Mouse (Mus musculus): ENCODE results near the gene Nhsl1.

The Nhsl1 gene

DNA sequence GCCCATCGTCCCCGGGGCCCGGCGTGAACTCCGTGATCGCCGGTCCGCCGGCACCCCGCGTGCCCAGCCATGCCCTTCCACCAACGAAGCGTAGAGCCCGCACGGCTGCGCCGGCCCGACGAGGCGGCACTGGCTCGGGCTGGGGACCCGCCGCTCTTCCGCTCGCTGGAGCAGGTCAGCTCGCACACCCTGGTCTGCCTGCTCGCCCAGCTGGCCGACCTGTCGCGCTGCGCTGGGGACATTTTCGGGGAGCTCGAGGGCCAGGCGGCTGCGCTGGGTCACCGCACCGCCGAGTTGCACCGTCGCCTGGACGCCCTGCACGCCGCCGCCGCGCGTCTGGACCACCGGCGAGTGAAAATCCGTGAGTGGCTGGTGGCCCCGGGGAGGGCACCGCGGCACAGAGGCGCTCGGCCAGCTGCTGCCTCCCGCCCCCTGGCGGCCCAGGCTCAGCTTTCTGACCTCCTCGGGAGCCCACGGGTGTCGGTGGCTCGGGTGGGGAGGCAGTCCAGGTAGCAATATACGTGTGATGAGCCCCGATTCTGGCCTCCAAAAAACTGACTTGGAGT lies at the start of gene Nhsl1:
Gene Nhsl1 (plus strand): TSS at position 70 of the 566 bp plus-strand sequence.
- DNase-seq = peak; percentile 67

DNA sequence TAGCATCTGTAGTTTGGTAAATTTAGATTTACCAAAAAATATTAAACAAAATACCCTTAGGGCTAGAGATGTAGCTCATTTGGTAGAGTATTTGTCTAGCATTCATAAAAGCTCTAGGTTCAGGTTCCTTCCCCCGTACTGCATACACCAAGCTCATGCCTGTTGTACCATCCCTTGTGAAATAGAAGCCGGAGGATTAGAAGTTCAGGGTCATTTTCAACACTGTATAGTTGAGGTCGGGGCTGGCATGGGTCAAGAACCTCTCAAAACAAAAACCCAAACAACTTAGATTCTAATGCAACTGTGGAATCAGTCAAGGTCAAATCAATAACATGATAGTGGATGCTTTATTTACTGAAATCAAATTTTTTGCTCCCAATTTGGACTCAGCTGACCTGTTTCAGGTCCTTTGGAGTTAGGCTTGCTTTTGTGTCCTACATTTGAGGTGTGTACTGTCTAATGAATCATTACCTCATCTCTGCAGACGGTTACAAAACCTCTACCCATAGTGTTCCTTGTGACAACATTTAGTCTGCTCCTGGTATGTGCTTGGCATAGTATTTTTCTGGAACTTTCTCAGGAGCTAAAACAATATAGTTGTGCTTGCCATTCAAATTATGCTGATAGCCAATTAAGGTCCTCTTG lies 42.6 kb upstream of the Nhsl1 start:
- no peak for DNase-seq

DNA sequence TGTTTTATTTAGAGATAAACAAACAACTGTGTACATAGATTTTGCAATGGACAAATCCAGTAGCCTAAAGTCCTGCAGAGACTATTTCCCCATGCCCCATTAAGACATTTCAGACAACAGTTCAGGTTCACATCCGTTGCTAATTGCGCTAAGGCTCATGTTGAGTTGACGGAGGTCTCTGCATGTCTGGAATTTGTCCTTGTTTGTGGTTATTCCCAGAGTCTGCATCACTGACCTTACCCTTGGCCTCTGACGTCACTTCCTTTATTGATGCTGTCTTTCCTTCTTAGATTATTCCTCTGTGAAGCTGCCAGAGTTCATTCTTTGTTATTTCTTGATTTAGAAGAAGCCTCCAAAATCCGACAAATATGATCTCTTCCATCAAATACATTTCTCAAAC lies 34.8 kb upstream of the Nhsl1 start:
- no peak for DNase-seq

DNA sequence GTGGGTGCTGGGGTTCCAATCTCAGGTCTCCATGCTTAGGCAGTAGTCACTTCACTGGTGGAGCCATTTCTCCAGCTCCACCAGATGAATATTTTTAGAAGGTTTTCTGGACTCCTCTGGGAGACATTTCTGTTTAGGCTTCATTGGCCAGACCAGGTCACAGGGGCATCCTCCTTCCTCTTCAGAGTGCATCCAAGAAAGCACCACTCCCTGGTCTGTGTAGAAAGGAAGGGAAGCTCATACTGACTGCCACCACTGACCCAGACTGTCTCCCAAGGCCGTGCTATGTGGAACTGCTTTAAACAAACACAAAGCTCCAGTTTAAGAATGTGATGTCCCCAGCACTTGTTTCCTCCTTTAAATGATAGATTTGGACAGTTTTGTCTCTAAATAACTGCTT lies 29.3 kb upstream of the Nhsl1 start:
- DNase-seq = no peak

DNA sequence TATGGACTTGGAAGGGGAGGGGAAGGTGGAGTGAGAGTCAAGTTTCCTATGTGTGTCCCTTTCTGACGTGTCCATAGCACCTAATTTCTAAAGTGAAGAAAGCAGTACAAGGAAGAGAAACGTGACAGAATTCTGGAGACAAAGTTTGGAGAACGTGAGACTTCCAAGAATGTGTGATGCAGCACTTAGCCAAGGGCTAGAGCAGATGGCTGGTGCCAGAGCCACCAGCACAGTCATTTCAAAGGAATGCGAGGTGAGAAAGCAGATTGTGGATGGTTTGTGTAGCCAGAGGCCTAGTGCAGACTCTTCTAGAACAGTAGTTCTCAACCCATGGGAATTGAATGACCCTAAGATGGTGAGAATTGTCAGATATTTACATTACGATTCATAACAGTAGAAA lies 13.7 kb upstream of the Nhsl1 start:
- DNase-seq = no peak

DNA sequence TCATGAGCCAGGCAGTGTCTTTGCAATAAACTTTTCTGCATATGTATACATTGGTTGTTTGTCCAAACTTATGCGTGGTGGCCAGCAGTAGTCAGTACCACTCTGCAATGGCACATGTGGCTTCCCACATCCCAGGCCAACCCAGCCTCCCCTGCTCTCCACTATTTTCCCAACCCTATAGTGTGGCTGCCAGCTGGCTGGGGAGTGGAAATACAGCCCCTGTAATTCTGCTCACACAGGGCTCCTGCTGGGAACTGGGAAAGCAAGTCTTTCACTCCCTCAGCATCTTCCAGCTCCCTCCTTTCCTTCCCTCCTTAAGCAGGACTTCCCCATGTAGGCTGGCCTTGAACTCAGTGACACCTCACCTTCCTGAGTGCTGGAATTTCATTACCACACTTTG lies 3.7 kb upstream of the Nhsl1 start:
- no peak for DNase-seq

DNA sequence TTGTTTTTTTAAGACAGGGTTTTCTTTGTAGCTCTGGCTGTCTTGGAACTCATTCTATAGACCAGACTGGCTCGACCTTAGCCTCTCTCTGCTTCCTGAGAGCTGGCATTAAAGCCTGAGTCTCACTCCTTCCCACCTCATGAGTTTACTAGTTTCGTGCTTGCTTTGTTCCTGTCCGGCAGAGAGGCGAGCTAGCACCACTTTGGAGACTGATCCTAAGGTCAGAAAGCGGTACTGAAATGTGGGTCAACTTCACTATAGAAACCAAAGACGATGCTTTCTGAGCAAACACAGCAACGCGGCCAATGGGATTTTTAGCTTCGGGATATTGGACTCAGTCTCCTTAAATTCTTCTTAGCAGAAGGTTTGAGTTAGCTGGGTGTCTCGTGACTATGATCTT lies 1.3 kb upstream of the Nhsl1 start:
- DNase-seq = no peak

DNA sequence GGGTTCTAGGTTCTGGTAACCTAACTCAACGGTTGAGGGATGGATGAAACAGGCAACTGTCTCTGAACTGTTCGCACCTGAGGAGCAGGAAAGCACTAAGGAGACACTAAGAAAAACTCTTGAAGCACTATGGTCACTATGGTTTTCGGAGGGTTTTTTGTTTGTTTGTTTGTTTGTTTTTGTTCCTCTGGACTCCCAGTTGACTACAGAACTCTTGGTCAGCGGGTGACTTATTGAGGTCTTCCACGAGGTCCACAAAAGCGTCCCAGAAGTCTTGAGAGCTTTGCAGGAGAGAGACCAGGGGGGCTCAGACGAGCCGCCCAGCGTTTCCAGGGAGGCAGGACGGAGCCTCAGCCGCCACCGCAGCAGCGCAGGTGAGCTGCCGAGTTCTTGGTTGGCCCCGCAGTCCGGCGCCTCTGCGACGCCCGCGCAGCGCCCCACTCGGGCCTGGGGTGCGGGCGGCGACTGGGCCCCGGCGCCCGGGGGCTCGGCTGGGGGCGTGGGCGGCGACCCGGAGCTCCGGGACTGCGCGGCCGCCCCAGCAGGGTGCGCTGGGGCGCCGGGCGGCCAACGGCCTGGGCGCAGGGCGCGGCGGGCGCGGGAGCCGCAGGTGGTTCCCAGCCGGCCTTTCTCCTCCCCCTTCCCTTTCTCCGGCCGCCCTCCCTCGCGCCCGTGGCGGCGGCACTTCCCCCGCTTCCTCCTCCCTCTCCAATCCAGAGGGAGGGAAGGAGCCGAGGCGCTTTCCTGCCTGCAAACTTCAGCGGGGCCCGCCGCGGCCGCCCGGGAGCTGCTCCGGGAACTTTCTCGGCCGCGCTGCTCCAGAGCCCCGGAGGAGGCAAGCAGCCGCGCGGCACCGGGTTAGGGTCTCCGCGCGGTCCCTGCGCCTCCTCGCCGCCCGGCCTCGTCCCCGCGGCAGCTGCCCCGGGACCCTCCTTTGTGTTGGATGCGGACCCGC lies 547 bp upstream of the Nhsl1 start:
- peak; percentile 33 for DNase-seq

DNA sequence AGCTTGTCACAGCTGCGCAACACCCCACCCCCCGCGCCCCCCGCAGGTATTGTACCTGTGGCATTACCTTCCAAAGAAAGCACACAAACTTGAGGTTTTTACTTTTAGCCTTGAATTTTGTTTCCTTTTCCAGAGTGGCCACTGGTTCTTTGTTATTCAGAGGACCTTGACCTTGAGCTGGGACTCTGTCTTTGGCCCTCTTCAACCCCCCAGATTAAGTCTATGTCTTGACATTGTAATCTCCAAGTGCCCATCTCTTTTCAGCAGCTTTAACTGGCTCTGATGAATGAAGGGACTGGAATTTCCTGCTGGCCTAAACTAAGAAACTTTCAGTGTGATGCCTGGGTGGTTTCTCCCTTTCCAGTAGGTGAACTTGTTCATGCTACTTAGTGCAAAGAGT lies 906 bp downstream of the Nhsl1 start:
- DNase-seq = no peak

DNA sequence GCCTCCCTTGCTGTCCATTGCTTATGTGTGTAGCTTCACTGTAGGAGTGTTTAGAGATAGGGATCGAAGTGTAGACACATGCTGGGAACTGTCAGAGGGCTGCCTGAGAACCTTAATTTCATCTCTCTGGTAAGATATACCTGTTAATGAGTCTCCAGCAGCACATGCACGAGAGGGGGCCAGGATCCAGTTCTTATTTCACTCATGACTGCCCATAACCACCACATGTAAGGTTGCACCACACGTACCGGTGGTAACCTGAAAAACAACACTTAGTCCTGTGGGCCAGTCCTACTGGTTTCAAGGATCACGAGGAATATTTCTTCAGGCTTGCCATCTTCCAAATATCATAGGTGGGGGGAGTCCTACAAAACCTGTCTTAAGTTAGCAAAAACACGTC lies 3.1 kb downstream of the Nhsl1 start:
- no peak for DNase-seq

DNA sequence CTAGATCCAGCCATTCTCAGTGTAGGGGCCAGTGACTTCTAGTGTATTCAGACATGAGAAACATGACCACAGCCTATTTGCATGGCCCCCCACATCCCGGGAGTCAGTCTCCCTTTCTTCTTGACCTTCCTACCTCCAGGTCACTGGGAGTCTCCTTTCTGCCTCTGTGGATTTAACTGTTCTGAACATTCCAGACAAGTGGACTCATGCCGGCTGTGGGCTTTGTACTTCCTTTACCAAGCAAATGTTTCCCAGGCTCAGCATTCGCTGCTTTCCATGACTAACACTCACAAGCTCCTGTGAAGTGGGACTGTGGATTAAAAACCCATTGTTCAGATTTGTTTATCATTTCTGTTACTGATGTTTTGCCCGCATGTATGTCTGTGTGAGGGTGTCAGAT lies 4.9 kb downstream of the Nhsl1 start:
- DNase-seq = no peak

DNA sequence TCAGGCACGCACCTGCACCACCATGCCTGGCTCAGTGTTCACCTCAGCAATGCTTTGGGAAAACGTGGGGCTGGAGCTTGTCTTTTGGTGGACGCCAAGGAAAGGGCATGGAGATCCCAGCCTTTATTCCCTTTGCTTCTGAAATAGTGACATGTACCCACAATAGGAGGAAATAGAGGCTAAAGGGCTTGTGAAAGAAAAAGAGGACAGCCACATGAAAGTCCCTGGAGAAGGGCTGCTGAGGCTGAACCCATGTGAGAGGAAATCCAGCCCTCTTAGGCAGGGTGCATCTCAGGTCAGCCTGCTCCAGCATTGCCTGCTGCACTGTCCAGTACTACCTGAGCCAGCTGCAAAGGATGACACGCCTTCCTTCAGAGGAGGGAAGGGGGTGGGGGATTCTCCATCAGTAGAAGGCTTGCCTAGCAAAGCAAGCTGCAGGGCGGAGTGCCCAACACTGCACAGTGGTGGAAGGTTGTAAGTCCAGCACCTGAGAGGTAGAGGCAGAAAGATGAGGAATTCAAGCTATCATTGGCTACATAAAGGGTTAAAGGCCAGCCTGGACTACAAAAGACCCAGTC lies 9.6 kb downstream of the Nhsl1 start:
- DNase-seq = no peak

DNA sequence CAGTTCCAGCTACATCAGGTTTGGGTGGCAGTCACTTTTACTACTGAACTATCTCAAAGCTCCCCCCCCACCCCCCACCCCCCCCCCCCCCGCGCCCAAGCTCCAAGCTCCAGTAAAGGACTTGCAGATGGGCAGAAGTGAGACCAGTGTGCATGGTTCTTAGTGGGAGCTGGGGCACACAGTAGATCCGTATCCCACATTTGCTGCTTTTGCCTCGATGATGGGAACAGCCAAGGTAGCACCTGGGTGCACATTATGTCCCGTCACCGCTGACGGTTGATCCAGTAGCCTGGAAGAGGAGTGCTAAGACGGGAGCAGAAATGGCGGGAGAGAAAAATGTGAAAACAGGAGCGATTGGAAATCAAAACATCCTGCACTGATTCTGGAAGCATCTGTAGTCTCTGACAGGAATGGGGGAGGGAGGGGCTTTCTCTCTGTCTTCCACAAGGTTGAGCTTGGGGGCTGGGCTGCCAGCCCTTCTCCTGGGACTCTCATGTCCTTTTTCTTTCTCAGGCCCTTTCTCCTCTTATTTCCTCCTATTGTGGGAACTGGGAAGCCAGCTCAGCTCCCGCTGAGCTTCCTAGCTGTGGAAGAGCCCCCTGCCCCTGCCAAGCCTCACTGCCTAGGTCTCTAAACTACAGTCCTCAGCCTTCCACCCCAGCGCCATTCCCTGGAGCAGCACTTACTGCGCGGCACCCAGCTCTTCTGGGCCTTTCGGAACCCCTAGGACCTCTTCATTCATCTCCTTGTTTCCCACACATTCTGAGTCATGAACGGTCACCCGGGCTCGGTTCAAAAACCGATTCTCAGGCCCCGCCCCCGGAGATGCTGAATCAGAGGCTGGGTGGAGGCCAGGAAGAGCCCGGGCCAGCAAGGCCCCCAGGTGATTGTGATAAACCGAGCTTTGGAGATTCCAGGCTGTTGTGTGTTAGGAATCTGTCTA lies 10.6 kb downstream of the Nhsl1 start:
- DNase-seq = no peak

DNA sequence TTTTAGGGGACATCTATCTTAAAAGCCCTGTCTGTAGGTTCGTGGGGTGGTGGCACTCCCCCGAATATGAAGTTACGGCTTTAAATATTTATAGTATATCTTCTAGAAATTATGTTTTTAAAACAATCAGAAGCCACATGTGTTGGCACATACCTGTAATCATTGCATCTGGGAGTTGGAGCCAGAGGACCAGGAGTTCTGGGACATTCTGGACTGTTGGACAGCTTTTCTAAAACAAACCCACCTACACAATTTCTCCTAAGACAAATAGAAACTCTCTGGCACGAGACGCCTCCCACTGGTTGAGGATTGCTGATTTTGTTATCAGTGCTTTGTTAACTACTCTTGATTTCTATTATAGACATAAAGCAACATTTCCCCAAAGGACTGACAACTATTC lies 11.7 kb downstream of the Nhsl1 start:
- DNase-seq = no peak

DNA sequence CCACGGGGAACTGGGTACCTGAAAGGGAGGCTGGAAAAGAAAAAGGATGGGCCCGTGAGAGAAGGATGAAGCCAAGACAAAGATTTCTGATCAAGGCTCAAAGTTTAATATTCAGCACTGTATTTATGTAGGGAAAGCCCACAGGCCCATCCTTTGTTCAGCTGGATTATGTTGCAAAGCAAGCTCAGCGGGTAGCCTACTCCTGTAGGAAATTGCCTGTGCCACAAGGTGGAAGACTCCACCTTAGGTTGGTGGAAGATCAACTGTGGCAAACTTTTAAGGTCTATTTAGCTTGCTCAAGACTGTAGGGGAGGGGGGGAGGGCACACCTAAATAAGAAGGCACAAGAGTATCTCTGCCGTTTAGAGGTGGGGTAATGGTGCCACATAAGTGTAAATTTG lies 14.8 kb downstream of the Nhsl1 start:
- no peak for DNase-seq

DNA sequence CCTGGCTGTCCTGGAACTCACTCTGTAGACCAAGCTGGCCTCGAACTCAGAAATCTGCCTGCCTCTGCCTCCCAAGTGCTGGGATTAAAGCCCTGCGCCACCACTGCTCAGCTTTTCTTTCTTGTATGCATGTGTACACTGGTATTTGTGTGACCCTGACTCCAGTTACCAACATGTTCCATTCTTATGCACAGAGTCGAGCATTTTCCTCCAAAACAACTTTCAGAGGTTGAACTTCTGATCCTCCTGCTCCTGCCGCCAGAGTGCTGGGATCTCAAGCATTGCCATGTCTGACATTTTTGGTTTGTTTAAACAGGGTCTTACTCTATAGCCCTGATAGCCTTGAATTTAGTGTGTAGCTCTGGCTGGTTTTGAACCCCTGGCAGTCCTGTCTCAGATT lies 15.4 kb downstream of the Nhsl1 start:
- DNase-seq = no peak

DNA sequence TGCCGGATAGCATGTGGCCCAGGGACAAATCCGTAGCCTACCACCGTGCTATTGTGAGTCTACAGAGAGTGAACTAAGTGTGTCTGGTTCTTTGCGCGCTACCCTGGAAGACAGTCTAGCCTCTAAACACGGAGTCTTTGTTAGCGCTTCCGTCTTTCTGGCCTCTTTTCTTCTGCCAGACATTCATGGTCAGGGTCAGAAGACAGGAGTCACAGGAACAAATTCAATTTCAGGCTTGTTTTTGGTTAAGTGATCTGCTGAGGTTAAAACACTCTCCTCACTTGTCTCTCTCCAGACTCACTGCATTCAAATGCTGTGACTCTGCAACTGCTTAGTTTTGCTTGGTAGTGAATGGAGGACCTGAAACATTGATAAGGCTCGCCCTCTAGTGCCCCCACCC lies 15.9 kb downstream of the Nhsl1 start:
- DNase-seq = no peak

DNA sequence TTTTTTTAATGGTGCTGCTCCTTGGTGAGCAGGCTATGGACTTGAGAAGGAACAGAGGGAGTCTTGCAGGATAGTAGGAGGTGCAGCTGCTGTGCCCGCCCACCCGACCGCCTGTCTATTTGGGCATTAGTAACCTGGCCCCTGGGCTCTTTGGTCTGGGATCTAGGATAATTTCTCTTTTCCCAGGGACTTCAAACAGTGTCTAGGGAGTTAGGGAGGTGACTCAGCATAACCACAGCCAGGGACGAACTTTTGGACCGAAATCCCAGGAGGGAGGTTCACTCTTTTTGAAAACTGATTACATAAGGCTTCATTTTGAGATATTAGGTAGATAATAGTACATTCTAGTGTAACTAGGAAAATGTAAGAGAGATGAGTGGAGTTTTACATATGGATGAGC lies 18.9 kb downstream of the Nhsl1 start:
- DNase-seq = no peak

DNA sequence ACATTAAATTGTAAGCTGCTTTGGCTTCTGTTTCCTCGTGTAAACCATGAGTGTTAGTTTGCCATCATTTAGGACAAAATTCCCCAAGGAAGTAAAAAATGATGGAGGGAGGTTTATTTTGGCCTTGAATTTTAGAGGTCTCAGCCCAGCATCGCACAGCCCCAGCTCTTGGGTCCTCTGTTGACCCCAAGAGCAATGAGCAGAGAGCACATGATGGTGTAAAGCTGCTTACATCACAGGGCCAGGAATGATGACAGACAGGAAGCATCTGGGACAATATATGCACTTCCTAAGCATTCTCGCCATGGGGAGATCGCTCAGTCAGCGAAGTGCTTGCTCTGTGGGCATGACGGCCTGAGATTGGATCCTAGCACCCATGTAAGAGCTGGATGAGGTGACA lies 20.6 kb downstream of the Nhsl1 start:
- no peak for DNase-seq

DNA sequence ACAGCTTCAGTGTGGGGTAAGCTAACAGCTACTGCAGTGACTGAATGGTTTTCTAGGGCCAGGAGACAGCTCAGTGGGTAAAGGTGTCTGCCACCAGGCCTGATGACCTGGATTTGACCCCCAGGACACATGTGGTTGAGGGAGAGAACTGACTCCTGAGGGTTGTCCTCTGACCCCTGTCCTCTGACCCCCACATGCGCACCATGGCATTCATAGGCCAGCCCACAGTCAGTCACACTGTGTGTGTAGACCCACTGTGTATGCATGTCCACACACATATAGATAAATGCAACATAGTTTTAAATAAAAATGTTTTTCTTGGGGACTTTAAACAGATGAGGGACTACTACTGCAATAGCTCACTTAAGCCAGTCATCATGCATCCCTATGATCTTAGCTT lies 22.1 kb downstream of the Nhsl1 start:
- DNase-seq = no peak

DNA sequence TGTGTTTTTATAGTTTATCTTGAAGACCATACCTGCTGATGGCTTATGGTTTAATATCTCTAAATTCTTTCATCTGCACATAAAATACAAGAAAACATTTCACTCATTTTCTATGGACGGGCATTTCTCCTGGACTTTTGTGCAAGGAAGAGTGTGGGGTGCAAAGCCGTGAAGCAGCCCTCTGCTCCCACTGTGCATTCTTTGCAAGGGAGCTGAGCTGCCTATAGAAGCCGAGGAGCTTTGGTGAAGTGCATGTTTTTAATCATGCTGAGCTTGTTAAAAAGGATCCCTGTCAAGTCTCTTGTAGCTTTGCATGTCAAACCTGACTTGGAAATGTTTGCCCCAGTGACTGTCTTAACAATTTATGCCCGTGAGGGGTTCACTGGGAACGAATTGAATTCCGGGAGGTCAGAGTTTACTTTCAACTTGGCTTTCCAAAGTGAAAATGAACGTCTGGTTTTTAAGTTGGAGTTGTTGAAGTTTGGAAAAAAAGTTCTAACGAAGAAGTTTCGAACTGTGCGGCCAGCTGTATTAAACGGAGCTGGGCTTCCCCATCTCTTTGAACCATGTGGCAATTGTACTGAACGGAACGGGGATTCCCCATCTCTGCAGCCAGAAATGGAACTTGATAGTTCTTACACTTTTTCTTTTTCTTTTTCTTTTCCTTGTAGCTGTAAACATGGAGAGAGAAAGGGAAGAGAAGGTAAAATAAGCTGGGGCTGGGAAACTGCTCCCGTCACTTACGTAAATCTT lies 22.8 kb downstream of the Nhsl1 start:
- DNase-seq = no peak

DNA sequence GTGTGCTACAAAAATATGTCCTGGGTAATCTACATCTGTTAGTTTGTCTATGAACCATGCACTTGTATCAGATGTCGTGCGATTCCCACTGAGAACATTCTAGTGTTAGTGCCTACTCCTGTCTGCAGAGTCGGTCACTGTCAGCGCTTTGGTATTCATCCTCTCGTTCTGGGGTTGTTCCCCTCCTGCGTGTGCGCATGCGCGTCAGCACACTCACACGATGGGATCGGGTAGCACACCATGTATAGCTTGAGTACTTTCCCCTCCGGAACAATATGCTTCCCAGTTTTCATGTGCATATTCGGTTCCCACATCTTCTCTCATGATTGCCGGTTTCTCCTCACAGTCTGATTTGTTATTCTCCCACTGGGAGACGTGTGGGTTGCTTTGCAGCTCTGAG lies 28.4 kb downstream of the Nhsl1 start:
- DNase-seq = no peak

Data from thymus, postnatal 25 days (tissue).